Mouse (Mus musculus) frontal cortex, postnatal 14 days (tissue): ENCODE data around the gene Ndufa11.

Source experiments
- DNase-seq, 2 experiments: peaks; one replicate each; pipeline ENCODE4 v3.0.0; 2022; ENCODE audit warnings: low spot score in 2 of 2

The Ndufa11 gene

DNA sequence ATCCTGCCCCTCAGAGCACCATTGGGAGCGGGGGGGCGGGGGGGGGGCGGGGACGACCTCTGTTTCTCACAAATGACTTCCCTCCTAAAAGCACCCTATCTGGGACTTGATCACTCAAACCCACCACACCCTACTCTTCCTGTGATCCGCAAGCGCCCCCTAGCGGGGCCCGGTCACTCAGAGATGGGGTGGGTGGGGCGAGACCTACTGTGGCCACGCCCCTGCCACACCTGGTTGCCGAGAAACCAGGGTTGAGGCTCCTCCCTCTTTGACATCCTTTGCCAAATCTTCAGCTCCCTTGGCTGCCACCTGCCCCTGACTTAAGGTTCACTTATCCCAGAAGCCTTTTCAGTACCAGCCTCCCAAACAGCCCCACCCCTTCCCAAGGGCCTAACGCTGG lies 40.6 kb downstream of the Ndufa11 start:
- peak; percentile 51 to 56 for DNase-seq

DNA sequence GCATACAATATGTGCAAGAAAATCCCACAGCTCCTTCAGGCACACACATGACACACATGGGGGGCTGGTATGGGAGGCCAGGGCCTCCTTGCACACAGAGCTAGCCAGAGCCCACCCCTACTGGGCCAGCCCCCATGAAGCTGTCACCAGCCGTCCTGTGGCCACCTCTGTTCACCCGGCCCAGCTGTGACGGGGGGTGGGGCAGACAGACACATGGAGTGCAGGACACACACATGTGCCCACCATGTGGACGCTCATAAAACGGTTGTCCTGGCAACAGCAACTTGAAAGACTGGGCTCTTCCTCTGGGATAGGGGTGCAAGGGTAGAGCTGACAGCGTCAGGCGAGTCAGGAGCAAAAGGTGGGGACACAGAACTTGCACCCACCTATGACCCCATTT lies 41.7 kb downstream of the Ndufa11 start:
- DNase-seq = no peak

DNA sequence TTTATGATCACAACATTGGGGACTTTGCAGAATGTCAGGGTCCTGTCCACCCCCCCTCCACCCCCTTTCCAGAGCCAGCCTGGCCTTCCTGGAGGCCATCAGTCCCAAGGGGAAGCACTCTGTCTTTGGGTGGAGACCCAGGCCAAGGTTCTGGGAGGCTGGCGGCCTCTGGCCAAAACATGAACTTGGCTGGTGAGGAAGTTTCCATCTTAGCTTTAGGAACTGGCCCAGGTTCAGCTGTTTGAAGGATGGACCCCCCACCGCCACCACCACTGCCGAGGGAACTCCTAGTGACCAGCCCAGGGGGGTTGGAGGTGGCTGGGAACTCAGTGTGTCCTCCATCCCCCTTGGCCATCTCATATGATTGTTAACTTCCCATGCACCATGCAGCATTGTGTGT lies 43.5 kb downstream of the Ndufa11 start:
- DNase-seq = no peak

DNA sequence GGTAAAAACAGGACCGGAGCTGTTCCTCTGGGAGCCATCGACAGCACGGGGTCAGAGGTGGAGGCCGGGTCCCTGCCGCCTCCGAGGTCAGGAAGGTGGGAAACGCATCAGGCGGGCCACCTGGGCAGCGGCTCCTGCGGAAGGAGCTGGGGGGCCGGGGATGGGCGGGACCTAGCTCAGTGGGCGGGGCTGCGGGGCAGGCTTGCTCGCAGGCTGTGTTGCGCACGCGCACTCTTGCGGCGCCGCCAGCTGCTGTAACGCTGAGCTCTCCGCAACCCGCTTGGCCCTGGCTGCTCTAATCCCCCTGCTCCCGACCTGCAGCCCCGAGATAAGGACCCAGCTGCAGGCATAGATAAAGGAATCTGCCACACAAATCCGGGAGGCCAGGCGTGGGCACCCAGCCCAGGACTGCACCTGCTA lies 44.4 kb downstream of the Ndufa11 start:
- peak; percentile 61 to 79 for DNase-seq

DNA sequence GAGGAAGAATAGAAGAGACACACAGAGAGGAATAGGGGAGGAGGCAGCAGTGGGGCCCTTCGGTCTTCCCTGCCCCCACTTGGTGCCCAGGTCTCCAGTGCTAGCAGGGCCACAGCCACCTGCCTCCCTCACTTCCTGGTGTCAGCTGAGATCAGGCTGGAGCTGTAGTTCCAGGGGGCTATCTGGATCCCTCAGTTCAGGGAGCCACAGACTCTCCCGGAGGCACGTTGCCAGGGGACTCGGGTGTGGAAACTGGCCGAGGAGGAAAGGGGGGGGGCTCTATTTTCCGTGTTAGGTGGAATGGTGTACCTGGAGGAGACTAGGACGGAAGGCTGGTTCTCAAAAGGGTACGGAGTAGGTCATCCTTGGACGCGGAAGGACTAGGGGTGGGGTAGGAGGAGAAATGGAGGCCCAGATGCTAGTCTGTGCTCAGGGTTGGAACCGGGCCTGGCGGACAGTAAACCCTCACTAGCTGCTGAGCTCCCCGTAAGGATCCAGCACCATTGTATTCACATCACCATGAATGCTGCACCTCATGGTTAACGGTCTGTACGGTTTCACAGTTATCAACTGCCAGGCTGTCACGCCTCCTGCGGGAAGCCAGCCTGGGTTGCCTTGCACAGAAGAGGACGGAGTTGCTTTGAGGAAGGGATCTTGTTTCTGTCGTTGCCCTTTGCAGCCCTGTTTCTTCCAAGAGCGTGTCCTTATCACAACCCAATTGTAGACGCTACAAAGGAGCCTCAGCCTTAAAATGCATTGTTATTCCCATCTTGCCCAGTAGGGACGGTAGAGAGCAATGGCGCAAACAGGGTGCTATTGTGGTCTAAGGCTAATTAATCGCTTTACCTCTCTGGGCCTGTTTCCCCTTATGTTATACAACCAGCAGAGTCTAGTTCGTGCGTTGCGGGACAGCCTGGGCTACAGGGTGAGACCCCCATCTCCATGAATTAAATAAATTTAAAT lies 45.5 kb downstream of the Ndufa11 start:
- peak; percentile 48 to 54 for DNase-seq

DNA sequence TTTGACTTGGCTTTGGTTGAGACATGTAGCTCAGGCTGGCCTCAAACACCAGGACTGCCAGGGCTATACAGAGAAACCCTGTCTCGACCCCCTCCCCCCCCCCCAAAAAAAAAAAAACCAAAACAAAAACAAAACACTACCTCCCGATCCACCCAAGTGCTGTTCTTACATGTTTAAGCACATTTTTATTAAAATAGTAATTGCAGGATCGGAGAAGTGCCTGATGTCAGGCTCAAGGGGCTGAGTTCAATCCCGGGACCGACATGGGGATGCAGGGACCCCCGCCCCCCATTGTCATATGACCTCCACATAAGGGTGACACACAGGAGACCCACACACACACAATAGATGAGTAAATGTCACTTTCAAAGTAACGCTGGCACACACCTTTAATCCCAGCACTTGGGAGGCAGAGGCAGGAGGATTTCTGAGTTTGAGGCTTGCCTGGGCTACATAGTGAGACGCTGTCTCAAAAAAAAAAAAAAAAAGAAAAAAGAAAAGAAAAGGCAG lies 46.2 kb downstream of the Ndufa11 start:
- no peak for DNase-seq

DNA sequence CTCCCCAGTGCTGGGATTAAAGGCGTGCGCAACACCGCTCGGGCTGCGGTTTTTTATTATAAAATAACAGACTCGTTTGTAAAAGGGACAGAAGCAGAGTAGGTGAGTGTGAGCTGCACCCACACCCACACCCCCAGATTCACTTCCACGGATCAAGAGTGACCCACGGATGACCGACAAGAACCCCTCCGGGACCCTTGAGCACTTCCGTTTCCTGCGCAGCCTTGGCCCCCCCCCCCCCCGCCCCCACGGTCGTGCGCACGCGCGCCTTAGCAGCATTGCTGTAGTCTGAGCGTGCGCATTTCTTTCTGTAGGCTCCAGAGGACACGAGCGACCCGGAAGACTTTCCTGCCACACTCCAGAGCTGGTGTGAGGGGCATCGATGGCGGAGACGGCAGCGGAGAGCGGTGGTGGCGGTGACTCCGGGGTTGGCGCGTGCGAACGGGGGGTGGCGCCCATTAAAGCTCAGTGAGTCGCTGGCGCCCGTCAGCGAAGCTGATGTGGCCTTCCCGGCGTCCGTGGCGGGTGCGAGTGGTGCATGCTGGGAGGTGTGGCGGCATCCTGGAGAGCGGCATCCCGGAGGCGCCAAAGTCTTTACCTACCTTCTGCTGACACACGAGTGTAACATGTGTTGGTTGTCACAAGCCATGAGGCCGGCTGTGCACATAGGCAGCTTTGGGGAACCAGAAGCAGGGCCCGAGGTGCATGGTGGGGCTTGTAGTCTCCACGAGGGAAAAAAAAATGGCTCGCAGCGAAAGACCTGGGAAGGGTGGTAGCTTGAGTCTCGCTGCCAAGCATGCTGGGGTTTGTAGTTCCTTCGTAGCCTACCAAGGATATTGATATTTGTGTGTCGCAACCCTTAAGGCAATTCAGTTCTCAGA lies 47.1 kb downstream of the Ndufa11 start, which contains the start of gene Dus3l:
Gene Dus3l, plus strand, starts transcription at position 284 of the 881 bp plus-strand sequence.
- peak; percentile 83 to 86 for DNase-seq

DNA sequence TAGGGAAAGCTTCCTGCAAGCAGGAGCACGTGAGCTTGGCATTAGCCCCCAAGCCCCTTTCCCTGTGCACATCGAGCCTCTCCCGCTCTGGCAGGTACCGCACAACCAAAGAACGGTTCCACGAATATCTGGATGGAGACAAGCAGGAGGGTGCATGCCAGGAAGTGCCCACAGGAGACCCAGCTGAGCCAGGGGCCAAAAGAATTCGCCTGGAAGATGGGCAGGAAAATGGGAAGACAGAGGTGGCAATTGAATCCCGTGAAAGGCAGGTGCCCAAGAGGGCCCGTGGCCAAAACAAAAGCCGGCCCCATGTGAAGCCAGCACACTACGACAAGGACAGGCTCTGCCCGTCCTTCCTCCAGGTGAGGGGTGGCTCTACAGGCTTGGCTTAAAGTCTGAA lies 47.9 kb downstream of the Ndufa11 start:
- DNase-seq = peak in 1 of 2 experiments; percentile 37

DNA sequence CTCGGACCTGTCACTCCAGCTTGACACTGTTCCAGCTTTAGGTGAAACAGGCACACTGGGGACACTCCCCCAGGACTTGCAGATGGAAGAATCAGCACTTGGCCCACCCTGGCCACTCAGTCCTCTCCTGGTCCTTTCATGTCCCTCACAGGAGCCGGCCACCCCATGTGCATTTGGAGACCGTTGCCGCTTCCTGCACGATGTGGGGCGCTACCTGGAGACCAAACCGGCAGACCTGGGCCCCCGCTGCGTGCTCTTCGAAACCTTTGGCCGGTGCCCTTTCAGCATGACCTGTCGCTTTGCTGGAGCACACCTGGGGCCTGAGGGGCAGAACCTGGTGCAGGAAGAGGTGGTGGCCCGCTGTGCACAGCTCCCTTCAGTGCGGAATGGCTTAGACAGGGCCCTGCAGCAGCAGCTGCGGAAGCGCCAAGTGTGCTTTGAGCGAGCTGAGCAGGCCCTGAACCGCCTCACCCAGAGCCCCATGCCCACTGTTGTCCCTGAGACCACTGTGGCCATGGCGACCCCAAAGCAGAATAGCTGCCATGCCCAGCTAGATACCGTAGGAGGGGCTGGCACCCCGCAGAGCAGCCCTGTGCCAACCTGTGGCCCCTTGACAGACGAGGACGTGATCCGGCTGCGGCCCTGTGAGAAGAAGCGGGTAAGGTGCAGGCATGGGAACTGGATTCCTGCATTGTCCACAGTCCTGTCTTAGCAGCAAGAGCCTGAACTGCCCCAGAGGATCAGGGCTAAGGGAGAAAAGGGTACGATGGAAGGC lies 49.3 kb downstream of the Ndufa11 start:
- no peak for DNase-seq

DNA sequence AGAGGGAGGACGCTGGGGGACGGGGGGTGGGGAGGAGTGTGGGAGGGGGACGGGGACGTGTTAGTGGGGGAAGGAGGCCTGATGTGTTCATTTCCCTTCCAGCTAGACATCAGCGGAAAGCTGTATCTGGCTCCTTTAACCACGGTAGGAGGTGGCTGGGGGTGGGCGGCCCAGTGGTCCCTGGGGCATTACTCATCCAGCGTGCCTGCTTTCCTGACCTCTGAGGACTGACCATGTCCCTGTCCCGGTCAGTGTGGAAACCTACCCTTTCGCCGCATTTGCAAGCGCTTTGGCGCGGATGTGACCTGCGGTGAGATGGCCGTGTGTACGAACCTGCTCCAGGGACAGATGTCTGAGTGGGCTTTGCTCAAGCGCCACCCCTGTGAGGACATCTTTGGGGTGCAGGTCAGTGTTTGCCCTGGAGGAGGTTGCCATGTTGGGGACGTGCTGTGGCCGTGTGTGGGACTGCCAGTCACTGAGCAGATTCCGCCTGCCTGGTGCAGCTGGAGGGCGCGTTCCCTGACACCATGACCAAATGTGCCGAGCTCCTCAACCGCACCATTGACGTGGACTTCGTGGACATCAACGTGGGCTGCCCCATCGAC lies 50.1 kb downstream of the Ndufa11 start:
- no peak for DNase-seq

DNA sequence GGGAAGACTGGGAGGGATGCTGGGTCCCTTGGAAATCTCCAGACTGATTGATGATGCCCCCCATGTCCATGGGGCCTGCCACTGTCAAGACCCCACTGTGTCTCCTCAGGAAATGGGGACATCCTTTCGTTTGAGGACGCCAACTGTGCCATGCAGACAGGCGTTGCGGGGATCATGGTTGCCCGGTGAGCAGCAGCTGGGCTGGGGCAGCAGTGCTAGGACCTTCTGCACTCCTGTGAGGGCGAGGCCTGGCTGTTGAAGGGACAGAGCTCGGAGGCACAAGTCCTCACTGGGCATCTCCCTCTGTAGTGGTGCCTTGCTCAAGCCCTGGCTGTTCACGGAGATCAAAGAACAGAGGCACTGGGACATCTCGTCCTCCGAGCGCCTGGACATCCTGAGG lies 51.4 kb downstream of the Ndufa11 start:
- no peak for DNase-seq

DNA sequence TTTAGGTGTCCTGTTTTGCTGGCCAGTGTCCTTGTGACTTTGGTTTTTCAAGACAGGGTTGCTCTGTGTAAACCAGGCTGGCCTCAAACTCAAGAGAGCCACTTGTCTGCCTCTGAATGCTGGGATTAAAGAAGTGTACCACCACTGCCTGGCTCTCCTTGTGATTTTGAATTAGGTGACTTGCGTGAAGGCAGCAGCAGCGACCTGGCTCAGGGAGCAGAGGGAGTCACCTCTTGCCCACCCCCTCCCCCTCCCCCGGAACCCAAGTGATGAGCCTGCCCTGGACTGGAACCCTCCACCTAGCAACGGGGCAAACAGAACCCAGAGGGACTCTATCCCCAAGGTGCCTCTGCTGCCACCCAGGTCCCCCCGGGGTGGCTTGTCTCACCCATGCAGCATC lies 52.4 kb downstream of the Ndufa11 start, which contains the start of gene Prr22:
Gene Prr22, plus strand, starts transcription at position 301 of the 400 bp plus-strand sequence.
- no peak for DNase-seq
